Mouse (Mus musculus): ENCODE measurements around the gene Dnajc6. TPM values are rescaled to one million over a fixed set of nuclear protein-coding genes. Genes with fewer than 3 reads are reported as not detected.

Gene Dnajc6
- polyA plus RNA-seq, 1 experiment = 0.58 TPM

- no peak overlapping the region for H3K27ac ChIP-seq (ENCODE audit: insufficient read depth, low read depth, low read length)
- 91% methylated on average over 5 of the region's 5 CpGs for WGBS
- H3K4me3 ChIP-seq (ENCODE audit: low read depth, low read length) = no peak overlapping the region
- no peaks in the 10 kb centered on the region for H3K27me3 ChIP-seq (ENCODE audit: control insufficient read depth, insufficient read depth, low read length)
- H3K4me1 ChIP-seq (ENCODE audit: control insufficient read depth, insufficient read depth, insufficient read length, low read length) = no peaks in the 10 kb centered on the region
- H3K36me3 ChIP-seq (ENCODE audit: control insufficient read depth, insufficient read depth, low read length) = no peaks in the 10 kb centered on the region
- TF ChIP-seq POLR2A (IDR thresholded peaks at IDR 0.05; ENCODE audit: low read depth, low read length) (no peak), CTCF (IDR thresholded peaks at IDR 0.05; ENCODE audit: extremely low read depth, insufficient read length, insufficient replicate concordance, low read depth, low read length) (no peak)
These were observed 67.2 kb downstream of the Dnajc6 start for GRCm38 (mm10) chr4:101563607-101564006.

DNA sequence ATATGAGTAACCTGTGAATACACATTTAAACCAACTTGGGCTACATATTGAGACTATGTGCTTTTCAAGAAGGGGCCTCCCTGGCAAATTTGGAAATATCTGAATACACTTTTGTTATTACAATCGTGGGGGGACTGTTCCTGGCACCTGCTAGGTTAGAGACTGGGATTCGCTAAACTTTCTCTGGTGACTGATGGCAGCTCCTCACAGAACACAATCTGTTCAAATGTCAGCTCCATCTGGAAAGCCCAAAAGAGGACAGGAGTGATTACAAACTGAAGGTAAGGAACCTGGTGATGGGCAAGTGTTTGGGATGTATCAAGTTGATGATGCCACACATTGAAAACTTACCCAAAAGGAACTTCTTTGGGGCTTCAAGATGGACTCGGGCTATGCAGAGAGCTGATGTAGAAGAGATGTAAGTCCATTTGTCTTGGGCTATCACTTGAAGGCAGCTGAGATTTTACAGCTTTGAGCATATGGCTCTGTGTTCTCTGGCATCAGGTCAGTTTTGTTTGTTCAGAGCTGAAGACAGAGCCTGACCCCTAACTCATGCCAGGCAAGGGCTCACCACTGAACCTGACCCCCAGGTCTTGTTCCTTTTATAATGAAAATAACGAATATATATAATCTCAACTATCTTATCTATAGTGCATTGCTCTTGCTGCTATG, 68.4 kb downstream of the Dnajc6 start:
- no peaks in the 10 kb centered on the region for H3K4me1 ChIP-seq (ENCODE audit: control insufficient read depth, insufficient read depth, insufficient read length, low read length)
- H3K27ac ChIP-seq (ENCODE audit: insufficient read depth, low read depth, low read length) = no peak overlapping the region
- TF ChIP-seq CTCF (IDR thresholded peaks at IDR 0.05; ENCODE audit: extremely low read depth, insufficient read length, insufficient replicate concordance, low read depth, low read length) = no peak
- TF ChIP-seq POLR2A (IDR thresholded peaks at IDR 0.05; ENCODE audit: low read depth, low read length) = no peak
- 75% methylated on average over 4 of the region's 4 CpGs for WGBS
- no peaks in the 10 kb centered on the region for H3K27me3 ChIP-seq (ENCODE audit: control insufficient read depth, insufficient read depth, low read length)
- H3K36me3 ChIP-seq (ENCODE audit: control insufficient read depth, insufficient read depth, low read length) = no peaks in the 10 kb centered on the region
- no peak overlapping the region for H3K4me3 ChIP-seq (ENCODE audit: low read depth, low read length)

DNA sequence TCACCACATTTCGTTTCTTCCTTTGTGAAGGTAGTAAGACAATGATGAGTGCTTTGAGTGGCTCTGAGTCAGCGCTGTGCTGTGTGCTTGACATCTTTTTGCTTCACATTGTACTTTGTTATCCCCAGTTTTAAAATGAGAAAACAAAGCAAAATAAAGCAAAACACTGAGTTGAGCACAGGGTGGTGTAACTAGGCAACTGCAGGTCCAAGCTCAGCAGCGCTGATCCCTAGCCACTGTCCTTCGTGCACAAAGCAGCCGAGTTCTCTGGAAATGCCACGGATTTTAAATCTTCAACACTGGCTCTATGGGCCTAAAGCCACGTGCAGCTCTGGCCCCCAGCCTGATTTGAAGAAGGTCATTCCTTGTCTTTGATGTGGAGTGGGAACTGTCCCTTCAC, 72.6 kb downstream of the Dnajc6 start:
- no peaks in the 10 kb centered on the region for H3K36me3 ChIP-seq (ENCODE audit: control insufficient read depth, insufficient read depth, low read length)
- 71% methylated on average over 7 of the region's 7 CpGs for WGBS
- no peak overlapping the region for H3K4me3 ChIP-seq (ENCODE audit: low read depth, low read length)
- no peaks in the 10 kb centered on the region for H3K4me1 ChIP-seq (ENCODE audit: control insufficient read depth, insufficient read depth, insufficient read length, low read length)
- H3K27me3 ChIP-seq (ENCODE audit: control insufficient read depth, insufficient read depth, low read length) = no peaks in the 10 kb centered on the region
- TF ChIP-seq CTCF (IDR thresholded peaks at IDR 0.05; ENCODE audit: extremely low read depth, insufficient read length, insufficient replicate concordance, low read depth, low read length) (no peak), POLR2A (IDR thresholded peaks at IDR 0.05; ENCODE audit: low read depth, low read length) (no peak)
- H3K27ac ChIP-seq (ENCODE audit: insufficient read depth, low read depth, low read length) = no peak overlapping the region

- no peak overlapping the region for H3K27ac ChIP-seq (ENCODE audit: insufficient read depth, low read depth, low read length)
- H3K36me3 ChIP-seq (ENCODE audit: control insufficient read depth, insufficient read depth, low read length) = no peaks in the 10 kb centered on the region
- TF ChIP-seq CTCF (IDR thresholded peaks at IDR 0.05; ENCODE audit: extremely low read depth, insufficient read length, insufficient replicate concordance, low read depth, low read length) = no peak
- TF ChIP-seq POLR2A (IDR thresholded peaks at IDR 0.05; ENCODE audit: low read depth, low read length) = no peak
- H3K27me3 ChIP-seq (ENCODE audit: control insufficient read depth, insufficient read depth, low read length) = no peaks in the 10 kb centered on the region
- 66% methylated on average over 2 of the region's 2 CpGs for WGBS
- H3K4me3 ChIP-seq (ENCODE audit: low read depth, low read length) = no peak overlapping the region
- H3K4me1 ChIP-seq (ENCODE audit: control insufficient read depth, insufficient read depth, insufficient read length, low read length) = no peaks in the 10 kb centered on the region
These were observed 75.7 kb downstream of the Dnajc6 start for GRCm38 (mm10) chr4:101572142-101572541.

DNA sequence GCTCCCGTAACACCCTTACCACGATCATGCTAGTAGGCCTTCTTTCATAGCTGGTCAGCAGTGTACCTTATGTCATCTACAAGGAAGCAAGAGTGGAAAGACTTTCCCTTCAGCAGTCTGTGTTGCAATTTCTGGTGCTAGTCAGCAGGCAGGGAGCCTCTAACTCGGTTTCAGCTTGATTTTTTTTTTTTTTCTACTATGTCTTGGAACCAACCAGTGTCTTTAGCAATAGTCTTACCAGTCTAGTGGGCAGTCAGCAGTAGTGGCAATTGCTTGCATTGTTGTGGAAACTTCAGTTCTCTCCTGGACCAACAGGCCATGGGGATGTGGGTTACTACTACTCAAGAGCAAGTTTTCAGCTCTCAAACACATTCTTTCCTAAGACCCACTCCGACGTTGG, 78.9 kb downstream of the Dnajc6 start:
- H3K27me3 ChIP-seq (ENCODE audit: control insufficient read depth, insufficient read depth, low read length) = no peaks in the 10 kb centered on the region

DNA sequence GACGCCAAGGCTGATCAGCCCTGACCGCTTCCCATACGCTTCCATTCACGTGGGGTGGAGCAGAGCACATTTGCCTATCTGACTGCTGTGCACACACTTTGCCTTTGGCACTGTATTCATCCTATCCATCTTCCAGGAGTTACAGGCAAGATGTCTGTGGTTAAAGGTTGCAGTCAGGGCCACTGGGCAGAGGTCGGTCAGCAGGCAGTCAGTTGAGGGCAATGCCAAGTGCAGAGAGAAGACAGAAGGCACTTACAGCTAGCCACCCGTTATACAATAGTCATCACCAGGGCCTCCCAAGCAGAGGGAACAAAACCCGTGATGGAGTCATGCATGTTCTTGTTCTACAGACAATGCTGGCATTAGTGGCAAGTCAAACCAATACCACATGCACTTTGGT, 82.3 kb downstream of the Dnajc6 start:
- 82% methylated on average over 7 of the region's 7 CpGs for WGBS
- TF ChIP-seq CTCF (IDR thresholded peaks at IDR 0.05; ENCODE audit: extremely low read depth, insufficient read length, insufficient replicate concordance, low read depth, low read length) = no peak
- TF ChIP-seq POLR2A (IDR thresholded peaks at IDR 0.05; ENCODE audit: low read depth, low read length) = no peak
- Histone ChIP-seq H3K36me3 (ENCODE audit: control insufficient read depth, insufficient read depth, low read length) (no peaks in the 10 kb centered on the region), H3K4me3 (ENCODE audit: low read depth, low read length) (no peak overlapping the region), H3K27me3 (ENCODE audit: control insufficient read depth, insufficient read depth, low read length) (no peaks in the 10 kb centered on the region), H3K27ac (ENCODE audit: insufficient read depth, low read depth, low read length) (no peak overlapping the region), H3K4me1 (ENCODE audit: control insufficient read depth, insufficient read depth, insufficient read length, low read length) (no peaks in the 10 kb centered on the region)

More for the DNA sequence above, 78.9 kb downstream of the Dnajc6 start:
- H3K4me1 ChIP-seq (ENCODE audit: control insufficient read depth, insufficient read depth, insufficient read length, low read length) = no peaks in the 10 kb centered on the region
- WGBS = 83% methylated on average over 5 of the region's 5 CpGs
- no peak overlapping the region for H3K27ac ChIP-seq (ENCODE audit: insufficient read depth, low read depth, low read length)
- TF ChIP-seq POLR2A (IDR thresholded peaks at IDR 0.05; ENCODE audit: low read depth, low read length) (no peak), CTCF (IDR thresholded peaks at IDR 0.05; ENCODE audit: extremely low read depth, insufficient read length, insufficient replicate concordance, low read depth, low read length) (no peak)
- H3K4me3 ChIP-seq (ENCODE audit: low read depth, low read length) = no peak overlapping the region
- H3K36me3 ChIP-seq (ENCODE audit: control insufficient read depth, insufficient read depth, low read length) = no peaks in the 10 kb centered on the region

DNA sequence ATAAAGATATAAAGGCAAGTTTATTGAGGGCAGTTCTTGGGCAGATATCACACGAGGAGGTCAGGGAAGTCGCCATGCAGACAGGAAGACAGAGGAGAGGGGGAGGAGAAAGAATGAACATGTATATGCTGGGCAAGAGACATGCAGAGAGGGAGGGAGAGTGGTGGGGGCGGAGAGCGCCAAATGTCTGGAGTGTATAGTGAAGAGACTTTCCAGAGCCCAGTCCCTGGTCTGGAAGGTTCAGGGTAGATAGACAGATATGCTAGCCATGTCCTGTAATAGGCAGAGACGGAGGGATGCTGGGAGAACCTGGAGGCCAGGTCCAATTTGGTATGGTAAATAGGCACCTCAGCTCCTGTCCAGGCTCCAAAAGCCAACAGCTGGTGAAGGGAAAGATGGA, 83.1 kb downstream of the Dnajc6 start:
- Histone ChIP-seq H3K4me1 (ENCODE audit: control insufficient read depth, insufficient read depth, insufficient read length, low read length) (no peaks in the 10 kb centered on the region), H3K36me3 (ENCODE audit: control insufficient read depth, insufficient read depth, low read length) (no peaks in the 10 kb centered on the region), H3K27me3 (ENCODE audit: control insufficient read depth, insufficient read depth, low read length) (no peaks in the 10 kb centered on the region), H3K4me3 (ENCODE audit: low read depth, low read length) (no peak overlapping the region), H3K27ac (ENCODE audit: insufficient read depth, low read depth, low read length) (no peak overlapping the region)
- WGBS = 65% methylated on average over 5 of the region's 5 CpGs
- no peak for TF ChIP-seq POLR2A (IDR thresholded peaks at IDR 0.05; ENCODE audit: low read depth, low read length)
- TF ChIP-seq CTCF (IDR thresholded peaks at IDR 0.05; ENCODE audit: extremely low read depth, insufficient read length, insufficient replicate concordance, low read depth, low read length) = no peak
